Mouse (Mus musculus): Measurements from ENCODE around the gene Vps33b.

- no peak for TF ChIP-seq CTCF (IDR thresholded peaks at IDR 0.05; ENCODE audit: borderline replicate concordance, control insufficient read depth, extremely low read depth, insufficient read depth, low read length, poor library complexity)
- TF ChIP-seq POLR2A (IDR thresholded peaks at IDR 0.05; ENCODE audit: control insufficient read depth, extremely low read depth, insufficient read depth, low read length, poor library complexity): peak; percentile 7
Measured at GRCm38 (mm10) chr7:80269751-80270255, 354 bp downstream of the Vps33b start.

Data from thymus, adult 2 months (tissue).